ENCODE assay signal across 8 mouse cellular contexts in the genomic region with DNA sequence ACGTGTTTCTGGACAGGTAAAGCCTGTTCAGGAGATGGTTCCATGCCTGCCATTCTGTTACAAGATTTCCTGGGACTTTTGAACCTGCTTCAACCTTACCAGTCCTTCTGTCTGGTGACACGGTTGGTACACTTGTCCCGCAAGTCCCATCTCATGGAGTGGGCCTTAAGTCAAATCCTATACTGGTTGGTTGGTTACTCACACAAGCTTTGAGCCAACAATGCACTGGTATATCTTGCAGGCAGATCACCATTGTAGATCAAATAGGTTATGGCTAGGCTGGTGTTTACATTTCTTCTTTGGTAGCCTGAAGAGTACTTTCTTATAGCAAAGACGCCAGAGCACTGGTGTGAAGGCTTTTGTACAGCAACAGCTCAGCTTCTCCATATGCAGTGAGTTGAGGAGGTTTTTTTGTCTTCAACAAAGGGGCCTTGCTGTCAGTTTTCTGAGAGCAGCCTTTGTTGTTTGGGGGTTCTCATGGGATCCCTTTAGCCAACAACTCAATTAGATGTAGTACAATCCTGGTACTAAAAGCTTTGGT. TPM values are rescaled to one million over a fixed set of nuclear protein-coding genes. Genes with fewer than 3 reads are reported as not detected.
DNase-seq lines count a peak whose midpoint lies in the region; ATAC-seq and TF ChIP-seq lines count a peak whose summit lies in the region.

No protein-coding gene starts in this region.

- H3K9ac ChIP-seq in ES-Bruce4 (ENCODE audit: low read depth, poor library complexity, severe bottlenecking): peak overlapping the region; percentile 62
- peak overlapping the region; percentile 59 for H3K9ac ChIP-seq in hindbrain, embryonic 12.5 days

- peak overlapping the region; percentile 64 for H3K27ac ChIP-seq in heart, embryonic 10.5 days
- H3K27ac ChIP-seq in ES-Bruce4 (ENCODE audit: insufficient read depth, low read length): no peak overlapping the region
- H3K27ac ChIP-seq in hindbrain, embryonic 12.5 days: no peak overlapping the region; the same call in 1 of the 2 replicates
- peak overlapping the region; percentile 85 for H3K27ac ChIP-seq in midbrain, embryonic 10.5 days (replicated peaks)

- peaks cover 26% of the 10 kb centered on the region for H3K27me3 ChIP-seq in heart, embryonic 10.5 days (ENCODE audit: insufficient read depth, poor library complexity, severe bottlenecking)
- peaks cover 6% of the 10 kb centered on the region; the same call in 1 of the 2 replicates for H3K27me3 ChIP-seq in ES-Bruce4 (ENCODE audit: control insufficient read depth, insufficient read depth, low read length, poor library complexity, severe bottlenecking)
- peaks cover 6% of the 10 kb centered on the region; the same call in 1 of the 2 replicates for H3K27me3 ChIP-seq in hindbrain, embryonic 12.5 days
- peaks cover 20% of the 10 kb centered on the region for H3K27me3 ChIP-seq in midbrain, embryonic 10.5 days (ENCODE audit: low read depth, poor library complexity, severe bottlenecking)

- DNase-seq in heart, embryonic 10.5 days (ENCODE audit: low spot score): no peak
- no peak for DNase-seq in heart, adult 9 months (ENCODE audit: low spot score in 2 of 2)
- no peak for DNase-seq in midbrain, embryonic 10.5 days (ENCODE audit: low spot score)
- DNase-seq in right cerebral cortex, postnatal 36 days (ENCODE audit: low spot score in 2 of 2): no peak
- DNase-seq in c-Kit-positive CD71-positive TER-119-positive erythroid progenitor cells, embryonic 14.5 days (ENCODE audit: low spot score): no peak
- no peak for DNase-seq in cerebellum, adult 11 months

- no peaks in the 10 kb centered on the region for H3K36me3 ChIP-seq in heart, embryonic 10.5 days
- no peaks in the 10 kb centered on the region for H3K36me3 ChIP-seq in ES-Bruce4 (ENCODE audit: control insufficient read depth, insufficient read depth, low read length, poor library complexity, severe bottlenecking)
- H3K36me3 ChIP-seq in hindbrain, embryonic 12.5 days: no peaks in the 10 kb centered on the region
- H3K36me3 ChIP-seq in midbrain, embryonic 10.5 days: no peaks in the 10 kb centered on the region

- 87% methylated on average over 4 of the region's 4 CpGs for WGBS in heart, embryonic 10.5 days
- 83% methylated on average over 4 of the region's 4 CpGs for WGBS in hindbrain, embryonic 12.5 days
- WGBS in midbrain, embryonic 10.5 days: 76% methylated on average over 4 of the region's 4 CpGs

- H3K9me3 ChIP-seq in heart, embryonic 10.5 days: no peaks in the 10 kb centered on the region
- peaks cover 10% of the 10 kb centered on the region; the same call in 1 of the 2 replicates for H3K9me3 ChIP-seq in ES-Bruce4 (replicated peaks; ENCODE audit: control insufficient read depth, insufficient read depth, low read length, poor library complexity, severe bottlenecking)
- no peaks in the 10 kb centered on the region for H3K9me3 ChIP-seq in hindbrain, embryonic 12.5 days (replicated peaks)
- H3K9me3 ChIP-seq in midbrain, embryonic 10.5 days (replicated peaks): no peaks in the 10 kb centered on the region

- peak; percentile 62 for ATAC-seq in hindbrain, embryonic 12.5 days (ENCODE audit: low FRiP score)

- TF ChIP-seq POLR2A in ES-Bruce4 (IDR thresholded peaks at IDR 0.05; ENCODE audit: insufficient read depth, low read length): no peak

- H3K4me2 ChIP-seq in hindbrain, embryonic 12.5 days (replicated peaks): peak overlapping the region; percentile 63

- no peak for TF ChIP-seq EP300 in ES-Bruce4 (IDR thresholded peaks at IDR 0.05; ENCODE audit: insufficient read depth, low read depth, low read length)

- TF ChIP-seq CTCF in ES-Bruce4 (IDR thresholded peaks at IDR 0.05; ENCODE audit: low read depth, low read length): no peak

- peak overlapping the region; percentile 58 for H3K4me3 ChIP-seq in heart, embryonic 10.5 days
- H3K4me3 ChIP-seq in ES-Bruce4 (ENCODE audit: low read depth, low read length): no peak overlapping the region
- H3K4me3 ChIP-seq in hindbrain, embryonic 12.5 days: peak overlapping the region; percentile 39
- H3K4me3 ChIP-seq in midbrain, embryonic 10.5 days: peak overlapping the region; percentile 58

- H3K4me1 ChIP-seq in heart, embryonic 10.5 days: no peaks in the 10 kb centered on the region
- H3K4me1 ChIP-seq in ES-Bruce4 (ENCODE audit: control insufficient read depth, insufficient read depth, low read length): no peaks in the 10 kb centered on the region
- H3K4me1 ChIP-seq in hindbrain, embryonic 12.5 days: no peaks in the 10 kb centered on the region
- H3K4me1 ChIP-seq in midbrain, embryonic 10.5 days: peaks cover 12% of the 10 kb centered on the region

RNA-seq across cellular contexts. Expression of a gene that starts 37.7 kb away (rescaled TPM):
- 310 and 390 TPM in 2 replicates for polyA plus RNA-seq in heart, embryonic 10.5 days (2016; fragmentation: Nextera tagmentation; extraction: Ambion mirVana)
- 274 and 293 TPM in 2 replicates for polyA plus RNA-seq in ES-Bruce4 (2011; ENCODE audit: insufficient read depth, insufficient read length, low read depth, missing spikeins)
- 162 and 170 TPM in 2 replicates for polyA plus RNA-seq in hindbrain, embryonic 12.5 days (2016; fragmentation: Nextera tagmentation; extraction: Ambion mirVana)
- polyA plus RNA-seq in midbrain, embryonic 10.5 days (2016; fragmentation: Nextera tagmentation; extraction: Ambion mirVana): 180 and 188 TPM in 2 replicates

Comparison
In these comparisons a context has a peak if more than half of its experiments do, and no peak if none do; other contexts are left out.
1. H3K27ac ChIP-seq: peak in heart, embryonic 10.5 days (single experiment) and midbrain, embryonic 10.5 days (single experiment); none in ES-Bruce4 (single experiment) and hindbrain, embryonic 12.5 days (single experiment).